ENCODE assay signal across 10 mouse cellular contexts in genomic region chr13:48662431-48663143, GRCm38 (mm10). TPM values are rescaled to one million over a fixed set of nuclear protein-coding genes. Genes with fewer than 3 reads are reported as not detected.
DNase-seq lines count a peak whose midpoint lies in the region; ATAC-seq lines count a peak whose summit lies in the region.
"Had no signal": no experiment of that assay in that cellular context is flagged by ENCODE, and none has a peak within 500 bp of the region (broad histone marks: within the 10 kb centered on the region; RNA-seq: fewer than 3 reads in every experiment).

Gene Barx1 (plus strand): TSS chr13:48662998.

- no peaks in the 10 kb centered on the region for H3K36me3 ChIP-seq in heart, embryonic 14.5 days (ENCODE audit: control insufficient read depth, insufficient read depth, low read length)
- H3K36me3 ChIP-seq in hindbrain, embryonic 15.5 days: no peaks in the 10 kb centered on the region
- H3K36me3 ChIP-seq in midbrain, embryonic 14.5 days (ENCODE audit: control insufficient read depth, insufficient read depth, low read length): no peaks in the 10 kb centered on the region

- no peak for ATAC-seq in heart, embryonic 14.5 days (ENCODE audit: insufficient number of reproducible peaks, insufficient read depth, low FRiP score, low read depth)
- ATAC-seq in hindbrain, embryonic 15.5 days (ENCODE audit: low FRiP score, low read depth): 0 out of 2 replicates have a peak, but pooled peaks have one; percentile 25
- ATAC-seq in midbrain, embryonic 14.5 days (ENCODE audit: low FRiP score, low TSS enrichment): peak; percentile 31; the same call in 1 of the 2 replicates
- ATAC-seq in inflammation-experienced regulatory T-cells, adult 6 months: no peak
- ATAC-seq in granulocyte monocyte progenitor cell, adult 5-6 weeks (replicated peaks; ENCODE audit: poor library complexity, severe bottlenecking): no peak

- H3K4me3 ChIP-seq in heart, embryonic 14.5 days (ENCODE audit: control insufficient read depth in 1 of 2, insufficient read depth in 1 of 2, low read depth in 1 of 2, low read length in 2 of 2): peak within 1 kb of the TSS; percentile 30 to 46
- H3K4me3 ChIP-seq in hindbrain, embryonic 15.5 days: peak within 1 kb of the TSS; percentile 36
- peak within 1 kb of the TSS; percentile 34 for H3K4me3 ChIP-seq in midbrain, embryonic 14.5 days (replicated peaks; ENCODE audit: low read depth, low read length)

- peak within 1 kb of the TSS; percentile 85 for H3K4me2 ChIP-seq in heart, embryonic 14.5 days (ENCODE audit: low read length)
- H3K4me2 ChIP-seq in hindbrain, embryonic 15.5 days: peak within 1 kb of the TSS; percentile 62
- H3K4me2 ChIP-seq in midbrain, embryonic 14.5 days (ENCODE audit: low read length): peak within 1 kb of the TSS; percentile 61

- H3K27ac ChIP-seq in heart, embryonic 14.5 days (replicated peaks in 1 of 2; ENCODE audit: control insufficient read depth in 1 of 2, insufficient read depth in 1 of 2, low read depth in 2 of 2, low read length in 2 of 2): no peak within 1 kb of the TSS
- H3K27ac ChIP-seq in hindbrain, embryonic 15.5 days (replicated peaks): no peak within 1 kb of the TSS
- no peak within 1 kb of the TSS for H3K27ac ChIP-seq in midbrain, embryonic 14.5 days (replicated peaks; ENCODE audit: low read depth, low read length)

- peaks cover 95% of the 10 kb centered on the region for H3K27me3 ChIP-seq in heart, embryonic 14.5 days (ENCODE audit: control insufficient read depth, insufficient read depth, low read length)
- H3K27me3 ChIP-seq in hindbrain, embryonic 15.5 days: peaks cover 78% of the 10 kb centered on the region
- H3K27me3 ChIP-seq in midbrain, embryonic 14.5 days (ENCODE audit: control insufficient read depth, insufficient read depth, low read length): peaks cover 90% of the 10 kb centered on the region

- no peak for DNase-seq in heart, adult 11 months
- DNase-seq in embryo, embryonic 11 days: peak; percentile 71
- DNase-seq in midbrain, embryonic 14.5 days: no peak
- DNase-seq in natural killer cell, adult 2 months (ENCODE audit: low spot score in 2 of 2): no peak
- DNase-seq: gastrocnemius, postnatal 25 days had no signal

- peaks cover 3 to 32% of the 10 kb centered on the region in 2 experiments for H3K4me1 ChIP-seq in heart, embryonic 14.5 days (ENCODE audit: control insufficient read depth in 2 of 2, insufficient read depth in 2 of 2, low read length in 2 of 2)
- H3K4me1 ChIP-seq in hindbrain, embryonic 15.5 days (replicated peaks): peaks cover 24% of the 10 kb centered on the region
- H3K4me1 ChIP-seq in midbrain, embryonic 14.5 days (ENCODE audit: control insufficient read depth, insufficient read depth, low read length): peaks cover 9% of the 10 kb centered on the region; the same call in 1 of the 2 replicates

- no peaks in the 10 kb centered on the region for H3K9me3 ChIP-seq in heart, embryonic 14.5 days (ENCODE audit: control insufficient read depth, low read length)
- H3K9me3 ChIP-seq in hindbrain, embryonic 15.5 days: no peaks in the 10 kb centered on the region
- H3K9me3 ChIP-seq in midbrain, embryonic 14.5 days (ENCODE audit: control insufficient read depth, low read length): no peaks in the 10 kb centered on the region

- WGBS in heart, embryonic 14.5 days: under 1% methylated on average over 58 of the region's 73 CpGs
- under 1% methylated on average over 61 of the region's 73 CpGs for WGBS in hindbrain, embryonic 15.5 days
- under 1% methylated on average over 45 of the region's 73 CpGs for WGBS in midbrain, embryonic 14.5 days

- H3K9ac ChIP-seq in heart, embryonic 14.5 days (ENCODE audit: low read length): peak within 1 kb of the TSS; percentile 22; the same call in 1 of the 2 replicates
- H3K9ac ChIP-seq in hindbrain, embryonic 15.5 days: peak within 1 kb of the TSS; percentile 16; the same call in 1 of the 2 replicates
- 0 out of 2 replicates have a peak within 1 kb of the TSS, but pooled peaks have one; percentile 23 for H3K9ac ChIP-seq in midbrain, embryonic 14.5 days (replicated peaks; ENCODE audit: low read length)

RNA-seq across cellular contexts. Expression of gene Barx1, which starts in this region (rescaled TPM):
- 0.57 TPM in 1 of 2 replicates, not detected in the other for polyA plus RNA-seq in heart, embryonic 14.5 days (2014; fragmentation: Nextera tagmentation; extraction: Ambion mirVana)
- not detected in 2 replicates for polyA plus RNA-seq in hindbrain, embryonic 15.5 days (2015; fragmentation: Nextera tagmentation; extraction: Ambion mirVana)
- polyA plus RNA-seq in midbrain, embryonic 14.5 days (2014; fragmentation: Nextera tagmentation; extraction: Ambion mirVana): not detected in 2 replicates
- polyA plus RNA-seq in inflammation-experienced regulatory T-cells, adult 6 months (2017; shearing (Covaris generic)): not detected
- not detected in 2 replicates for total RNA-seq in granulocyte monocyte progenitor cell, adult 5-6 weeks (2014; fragmentation: Nextera tagmentation)
- total RNA-seq in granulocyte monocyte progenitor cell, adult 5-6 weeks (2017): not detected in 2 replicates
- total RNA-seq: gastrocnemius, postnatal 25 days; left cerebral cortex, postnatal 25 days had no signal

Comparison
In these comparisons a context has a peak if more than half of its experiments do, and no peak if none do; other contexts are left out.
1. Peak in ATAC-seq, H3K4me3 ChIP-seq, H3K9ac ChIP-seq and H3K4me2 ChIP-seq in hindbrain, embryonic 15.5 days; RNA of the gene not detected or under 1 TPM.
2. Peak in ATAC-seq, H3K4me3 ChIP-seq, H3K9ac ChIP-seq and H3K4me2 ChIP-seq in midbrain, embryonic 14.5 days; RNA of the gene not detected or under 1 TPM.